Mouse (Mus musculus) ES-E14 (cell line): Measurements from ENCODE around the gene Abca4. TPM values are rescaled to one million over a fixed set of nuclear protein-coding genes. Genes with fewer than 3 reads are reported as not detected.

Source experiments
- DNase-seq: peaks from one replicate; pipeline ENCODE4 v3.0.0-alpha.2; 2013; ENCODE audit warnings: low read depth, low spot score
- H3K27ac ChIP-seq: 2 replicates; pipeline ENCODE4 v1.5.1; 2012; ENCODE audit warnings: low read depth, mild to moderate bottlenecking, low read length, moderate library complexity, mixed read lengths; ENCODE audit not compliant: poor library complexity, insufficient read depth, severe bottlenecking
- H3K36me3 ChIP-seq: 2 replicates; pipeline ENCODE4 v1.6.1; 2012; ENCODE audit warnings: mild to moderate bottlenecking, low read length, moderate library complexity, mixed read lengths; ENCODE audit not compliant: control insufficient read depth, poor library complexity, insufficient read depth, severe bottlenecking
- H3K4me1 ChIP-seq, 2 experiments: fragments of 150-350 bp in 1 of 2; sonication (generic) in 1 of 2; 2 replicates each; pipeline ENCODE4 v1.6.1; 2012; ENCODE audit warnings: low read length in 2 of 2, mild to moderate bottlenecking in 1 of 2, mixed read lengths in 1 of 2; ENCODE audit not compliant: control insufficient read depth in 2 of 2, insufficient read depth in 2 of 2, poor library complexity in 1 of 2
- H3K4me3 ChIP-seq, 2 experiments: fragments of 150-350 bp in 1 of 2; sonication (generic) in 1 of 2; 2 replicates each; pipeline ENCODE4 v1.5.1; 2012; ENCODE audit warnings: low read length in 2 of 2, low read depth in 1 of 2, mild to moderate bottlenecking in 1 of 2, mixed read lengths in 1 of 2; ENCODE audit not compliant: insufficient read depth in 1 of 2, poor library complexity in 1 of 2, severe bottlenecking in 1 of 2
- H3K9ac ChIP-seq: 2 replicates; pipeline ENCODE4 v1.6.1; 2012; ENCODE audit warnings: low read depth, mild to moderate bottlenecking, low read length, mixed read lengths; ENCODE audit not compliant: poor library complexity, insufficient read depth, severe bottlenecking
- H3K9me3 ChIP-seq: fragments of 150-350 bp; sonication (generic); 2 replicates; pipeline ENCODE4 v1.6.1; 2012; ENCODE audit warnings: low read depth, mild to moderate bottlenecking, low read length; ENCODE audit not compliant: control insufficient read depth, insufficient read depth
- CHD2 ChIP-seq: IDR thresholded peaks from 2 replicates; pipeline ENCODE4 v1.6.1; 2014; ENCODE audit warnings: mild to moderate bottlenecking, low read depth, low read length, inconsistent platforms
- HCFC1 ChIP-seq: IDR thresholded peaks from 2 replicates; pipeline ENCODE4 v1.6.1; 2012; ENCODE audit warnings: low read length, inconsistent platforms, borderline replicate concordance; ENCODE audit not compliant: insufficient read depth
- MAFK ChIP-seq: IDR thresholded peaks from 2 replicates; pipeline ENCODE4 v1.6.1; 2014; ENCODE audit warnings: mild to moderate bottlenecking, low read depth, low read length, inconsistent platforms; ENCODE audit not compliant: insufficient read depth
- ZC3H11A ChIP-seq: IDR thresholded peaks from 2 replicates; pipeline ENCODE4 v1.6.1; 2012; ENCODE audit warnings: low read depth, mild to moderate bottlenecking, inconsistent platforms, low read length, borderline replicate concordance
- ZNF384 ChIP-seq: IDR thresholded peaks from 2 replicates; pipeline ENCODE4 v1.6.1; 2012; ENCODE audit warnings: low read depth, low read length, inconsistent platforms
- in situ Hi-C, 2 experiments: fragments of 600-800 bp; cut with MboI; formaldehyde crosslinking; loops; one replicate each; pipeline ENCODE4 v1.15.1; 2025; ENCODE audit warnings: low sequenced_read_pairs in 2 of 2, inconsistent platforms in 1 of 2; ENCODE audit not compliant: unreplicated experiment in 2 of 2
- total RNA-seq: library from RNA; depleted of rRNA; stranded (reverse); fragments of 300-350 nt; gene quantifications from 2 replicates; pipeline ENCODE4 v1.2.3, GENCODE M21; 2012

The Abca4 gene
- total RNA-seq, 1 experiment, result 2.3 TPM

- TF ChIP-seq ZC3H11A (peak; percentile 73; the same call in 1 of the 2 replicates), CHD2 (no peak), ZNF384 (no peak)
- Histone ChIP-seq H3K4me1 (peaks cover 0 to under 1% of the 10 kb centered on the region in 2 experiments; a peak in 1 of 4 replicates), H3K36me3 (no peaks in the 10 kb centered on the region), H3K4me3 (no peak overlapping the region), H3K9ac (no peak overlapping the region), H3K9me3 (no peaks in the 10 kb centered on the region), H3K27ac (no peak overlapping the region)
- in situ Hi-C loops, result loop anchor here (5.0 to 25.0 kb wide), 2 partner anchors 253 kb away; no protein-coding TSS in a partner anchor
- peak; percentile 43 for DNase-seq
These were observed 96.6 kb downstream of the Abca4 start for GRCm38 (mm10) chr3:122140589-122141400.

- no peak for TF ChIP-seq ZNF384
- no peak for TF ChIP-seq MAFK
- no peak for TF ChIP-seq HCFC1
- no peak for TF ChIP-seq ZC3H11A
- no peak for TF ChIP-seq CHD2
- no peak for DNase-seq
- Histone ChIP-seq H3K4me3 (no peak overlapping the region), H3K9ac (no peak overlapping the region), H3K27ac (no peak overlapping the region), H3K9me3 (no peaks in the 10 kb centered on the region), H3K36me3 (no peaks in the 10 kb centered on the region), H3K4me1 (peaks cover 0 to 4% of the 10 kb centered on the region in 2 experiments; a peak in 2 of 4 replicates)
- in situ Hi-C loops, result loop anchor here (5.0 to 25.0 kb wide), 2 partner anchors 255 kb away; no protein-coding TSS in a partner anchor
These were observed 98.1 kb downstream of the Abca4 start for GRCm38 (mm10) chr3:122142256-122142922.

DNA sequence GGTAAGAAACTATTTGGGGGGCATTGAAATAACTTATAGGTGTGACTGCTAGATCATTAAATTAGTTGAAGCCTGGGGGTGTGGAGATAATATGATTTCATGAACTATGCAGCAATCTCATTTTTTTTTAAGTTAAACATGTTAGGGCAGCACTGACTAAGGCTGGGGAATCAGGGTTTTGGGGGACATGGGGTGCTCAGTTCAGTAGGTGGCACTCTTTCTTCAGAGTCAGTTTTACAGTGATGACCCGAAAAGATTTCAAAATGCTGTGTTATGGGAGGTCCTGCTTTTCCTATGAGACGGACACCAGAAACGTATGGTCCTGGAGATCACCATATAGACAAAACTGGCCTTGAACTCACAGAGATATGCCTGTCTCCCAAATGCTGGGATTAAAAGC, 99.2 kb downstream of the Abca4 start:
- Histone ChIP-seq H3K9ac (no peak overlapping the region), H3K27ac (no peak overlapping the region), H3K4me1 (peaks cover 0 to 4% of the 10 kb centered on the region in 2 experiments; a peak in 2 of 4 replicates), H3K4me3 (no peak overlapping the region), H3K9me3 (no peaks in the 10 kb centered on the region), H3K36me3 (no peaks in the 10 kb centered on the region)
- in situ Hi-C loops, result loop anchor here (5.0 to 25.0 kb wide), 2 partner anchors 256 kb away; no protein-coding TSS in a partner anchor
- DNase-seq, result no peak
- TF ChIP-seq HCFC1 (no peak), ZC3H11A (no peak), CHD2 (no peak), ZNF384 (no peak), MAFK (no peak)

DNA sequence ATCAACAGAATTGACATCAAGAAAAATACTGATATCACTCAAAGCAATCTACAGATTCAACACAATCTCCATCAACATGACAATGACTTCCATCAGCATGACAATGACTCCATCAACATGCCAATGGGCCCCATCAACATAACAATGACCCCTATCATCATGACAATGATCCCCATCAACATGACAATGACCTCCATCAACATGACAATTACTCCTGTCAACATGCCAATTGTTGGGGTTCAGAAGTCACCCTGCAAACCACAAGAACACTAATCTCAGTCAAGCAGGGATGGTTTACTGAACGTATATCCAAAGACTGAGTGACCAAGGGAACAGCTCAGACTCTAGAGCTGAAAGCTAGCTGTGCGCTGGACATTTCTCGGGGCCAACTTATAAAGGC, 101.2 kb downstream of the Abca4 start:
- peaks cover 0 to 5% of the 10 kb centered on the region in 2 experiments; a peak in 2 of 4 replicates for H3K4me1 ChIP-seq
- in situ Hi-C loops, result loop anchor here in 1 of 2 experiments (25.0 kb wide), 1 partner anchor 258 kb away; no protein-coding TSS in a partner anchor
- H3K27ac ChIP-seq, result peak overlapping the region; percentile 30; the same call in 1 of the 2 replicates
- no peaks in the 10 kb centered on the region for H3K9me3 ChIP-seq
- no peak overlapping the region for H3K4me3 ChIP-seq
- peak; percentile 79 for DNase-seq
- no peaks in the 10 kb centered on the region for H3K36me3 ChIP-seq
- H3K9ac ChIP-seq, result no peak overlapping the region
- peak; percentile 23; the same call in 1 of the 2 replicates for TF ChIP-seq MAFK
- no peak for TF ChIP-seq HCFC1
- peak; percentile 91 for TF ChIP-seq CHD2
- no peak for TF ChIP-seq ZC3H11A
